Mouse (Mus musculus) CH12.LX (cell line): ENCODE data around the gene Plpp3.

Experiments used
- CTCF ChIP-seq, 2 experiments: IDR thresholded peaks in 1 of 2; conservative IDR thresholded peaks in 1 of 2; 2 replicates each; pipeline ENCODE4 v1.5.1; 2011 to 2012; ENCODE audit warnings: low read depth in 2 of 2, low read length in 2 of 2, improper control_type of control experiment in 1 of 2, inconsistent platforms in 1 of 2, mild to moderate bottlenecking in 1 of 2, moderate library complexity in 1 of 2
- MXI1 ChIP-seq: IDR thresholded peaks from 2 replicates; pipeline ENCODE4 v1.6.1; 2011; ENCODE audit warnings: mild to moderate bottlenecking, low read depth, low read length, improper control_type of control experiment
- RAD21 ChIP-seq: IDR thresholded peaks from 2 replicates; pipeline ENCODE4 v1.6.1; 2011; ENCODE audit warnings: low read depth, mild to moderate bottlenecking, low read length, improper control_type of control experiment, moderate library complexity
- TCF12 ChIP-seq: IDR thresholded peaks from 2 replicates; pipeline ENCODE4 v1.6.1; 2014; ENCODE audit warnings: low read depth, mild to moderate bottlenecking, inconsistent platforms, low read length, improper control_type of control experiment
- ZC3H11A ChIP-seq: IDR thresholded peaks from 2 replicates; pipeline ENCODE4 v1.6.1; 2012; ENCODE audit warnings: low read depth, mild to moderate bottlenecking, inconsistent platforms, low read length, improper control_type of control experiment

GRCm38 (mm10) chr4:105230127-105230526, 73.0 kb downstream of the Plpp3 start:
- TF ChIP-seq MXI1 (no peak), CTCF (conservative IDR thresholded peaks at IDR 0.05 in 1 of 2, IDR thresholded peaks at IDR 0.05 in 1 of 2; ENCODE audit: low read depth in 2 of 2, low read length in 2 of 2) (no peak), RAD21 (no peak), ZC3H11A (no peak), TCF12 (no peak)
